Mouse (Mus musculus) midbrain, embryonic 11.5 days (tissue): Measurements from ENCODE around the gene Atp6v1f. TPM values are rescaled to one million over a fixed set of nuclear protein-coding genes. Genes with fewer than 3 reads are reported as not detected.

Experiments
- ATAC-seq: fragments of 200-750 bp; cut with Nextera tagmentation; 2 replicates; pipeline ENCODE4 v1.8.0; 2017; ENCODE audit warnings: moderate TSS enrichment, moderate library complexity; ENCODE audit not compliant: low FRiP score
- DNase-seq: peaks from one replicate; pipeline ENCODE4 v3.0.0; 2015; ENCODE audit warnings: low spot score; ENCODE audit errors: missing footprints
- H3K27ac ChIP-seq: fragments of 300-500 bp; sonication (generic); 2 replicates; pipeline ENCODE4 v1.5.1; 2014; ENCODE audit warnings: low read depth, low read length
- H3K27me3 ChIP-seq: fragments of 300-500 bp; sonication (generic); 2 replicates; pipeline ENCODE4 v1.6.1; 2014; ENCODE audit warnings: mild to moderate bottlenecking, low read length, moderate library complexity, mixed read lengths; ENCODE audit not compliant: control insufficient read depth, insufficient read depth
- H3K36me3 ChIP-seq: fragments of 300-500 bp; sonication (generic); 2 replicates; pipeline ENCODE4 v1.6.1; 2014; ENCODE audit warnings: mild to moderate bottlenecking, low read length, moderate library complexity, mixed read lengths; ENCODE audit not compliant: control insufficient read depth, insufficient read depth
- H3K4me1 ChIP-seq: fragments of 300-500 bp; sonication (generic); 2 replicates; pipeline ENCODE4 v1.6.1; 2014; ENCODE audit warnings: low read length; ENCODE audit not compliant: control insufficient read depth, insufficient read depth
- H3K4me2 ChIP-seq: fragments of 300-500 bp; sonication (generic); 2 replicates; pipeline ENCODE4 v1.6.1; 2014; ENCODE audit warnings: mild to moderate bottlenecking, moderate library complexity
- H3K4me3 ChIP-seq: fragments of 300-500 bp; sonication (generic); 2 replicates; pipeline ENCODE4 v1.5.1; 2014; ENCODE audit warnings: low read depth, low read length
- H3K9ac ChIP-seq: fragments of 300-500 bp; sonication (generic); 2 replicates; pipeline ENCODE4 v1.6.1; 2014; ENCODE audit warnings: low read length
- H3K9me3 ChIP-seq: fragments of 300-500 bp; sonication (generic); 2 replicates; pipeline ENCODE4 v1.6.1; 2016; ENCODE audit warnings: low read length; ENCODE audit not compliant: control insufficient read depth
- WGBS: fragments of 180-500 bp; shearing (Covaris S2); extraction: QIAGEN DNeasy Blood & Tissue Kit; methylation state at CpG from one replicate; pipeline ENCODE4 v1.1.7; 2014; 5-methylcytosine and 5-hydroxymethylcytosine counted together
- polyA plus RNA-seq: library from polyadenylated mRNA; unstranded; fragments of >200 nt; fragmentation: Nextera tagmentation; extraction: Ambion mirVana; gene quantifications from 2 replicates; pipeline ENCODE4 v1.2.1, GENCODE M21; 2014

The Atp6v1f gene
- polyA plus RNA-seq, 1 experiment from 2014 or later, result 199 TPM

GRCm38 (mm10) chr6:29433038-29433803 is 34.3 kb upstream of the Atp6v1f start, which contains the start of gene Flnc:
Gene Flnc, plus strand, starts transcription at chr6:29433256.
- H3K4me3 ChIP-seq, result peak within 1 kb of the TSS; percentile 44
- peaks cover 34% of the 10 kb centered on the region for H3K4me1 ChIP-seq
- no peak within 1 kb of the TSS for H3K27ac ChIP-seq
- DNase-seq, result peak; percentile 94
- H3K27me3 ChIP-seq, result peaks cover 34% of the 10 kb centered on the region
- peak within 1 kb of the TSS; percentile 53 for H3K9ac ChIP-seq
- H3K36me3 ChIP-seq, result no peaks in the 10 kb centered on the region
- peak within 1 kb of the TSS; percentile 74 for H3K4me2 ChIP-seq
- no peaks in the 10 kb centered on the region for H3K9me3 ChIP-seq
- peak; percentile 22 for ATAC-seq
- WGBS, result under 1% methylated on average over 69 of the region's 77 CpGs

DNA sequence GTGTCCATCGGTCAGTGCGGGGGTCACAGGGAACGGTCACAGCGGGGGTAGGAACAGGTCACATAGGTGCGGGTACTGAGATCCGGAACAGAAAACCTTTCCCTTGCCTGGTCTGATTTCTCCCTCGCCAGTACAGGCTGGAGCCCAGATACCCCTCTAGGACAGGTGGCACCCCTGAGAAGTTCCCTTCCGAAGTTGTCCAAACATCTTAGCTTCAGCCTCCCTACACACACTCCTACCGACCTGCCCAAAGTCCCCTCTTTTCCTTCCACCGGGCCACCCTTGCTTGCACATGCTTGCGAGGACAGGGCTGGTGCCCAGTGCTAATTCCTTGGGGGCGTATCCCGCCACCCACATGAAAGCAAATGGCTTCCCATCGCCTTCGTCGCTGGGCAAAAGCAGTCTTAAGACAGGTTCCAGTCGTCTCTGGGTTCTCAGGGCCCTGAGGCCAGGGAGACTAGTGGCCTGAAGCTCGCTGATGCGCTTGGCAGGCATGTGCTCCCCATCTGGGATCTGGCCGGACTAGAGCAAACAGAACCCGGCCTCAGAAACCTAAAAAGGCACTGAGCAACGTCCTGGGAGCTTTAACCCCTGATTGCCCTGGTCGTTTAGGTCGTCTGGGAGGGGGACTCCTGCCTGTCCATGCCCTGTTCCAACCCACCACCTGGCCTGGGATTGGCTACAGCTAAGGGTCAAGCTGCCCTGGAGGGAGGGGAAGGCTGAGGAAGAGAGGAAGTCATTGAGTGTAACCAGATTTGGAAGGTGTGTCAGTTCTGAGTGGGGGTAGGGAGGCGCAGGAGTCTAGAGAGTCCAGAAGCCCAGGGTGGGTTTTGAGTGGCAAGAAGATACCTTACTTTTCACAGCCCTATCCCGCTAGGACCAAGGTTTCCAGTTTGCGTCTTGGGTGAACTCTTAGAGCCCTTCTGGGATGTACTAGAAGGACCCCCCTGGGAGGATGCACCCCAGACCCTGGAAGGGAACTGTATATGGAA is 33.4 kb upstream of the Atp6v1f start:
- DNase-seq (peak; percentile 95), ATAC-seq (0 out of 2 replicates have a peak, but pooled peaks have one; percentile 3)
- H3K27me3 ChIP-seq, result peaks cover 34% of the 10 kb centered on the region
- no peaks in the 10 kb centered on the region for H3K36me3 ChIP-seq
- H3K4me2 ChIP-seq, result peak overlapping the region; percentile 74
- H3K9ac ChIP-seq, result peak overlapping the region; percentile 53; the same call in 1 of the 2 replicates
- H3K4me1 ChIP-seq, result peaks cover 34% of the 10 kb centered on the region
- no peak overlapping the region; the same call in 1 of the 2 replicates for H3K27ac ChIP-seq
- peak overlapping the region; percentile 44 for H3K4me3 ChIP-seq
- H3K9me3 ChIP-seq, result no peaks in the 10 kb centered on the region
- WGBS, result 1% methylated on average over 27 of the region's 27 CpGs

GRCm38 (mm10) chr6:29434911-29435691 is 32.4 kb upstream of the Atp6v1f start:
- ATAC-seq, result peak; percentile 49
- 3% methylated on average over 13 of the region's 13 CpGs for WGBS
- peak overlapping the region; percentile 36 for H3K4me2 ChIP-seq
- peaks cover 34% of the 10 kb centered on the region for H3K4me1 ChIP-seq
- no peaks in the 10 kb centered on the region for H3K9me3 ChIP-seq
- DNase-seq, result peak; percentile 91
- peak overlapping the region; percentile 11 for H3K4me3 ChIP-seq
- peaks cover 34% of the 10 kb centered on the region for H3K27me3 ChIP-seq
- peak overlapping the region; percentile 40; the same call in 1 of the 2 replicates for H3K27ac ChIP-seq
- peak overlapping the region; percentile 49 for H3K9ac ChIP-seq
- no peaks in the 10 kb centered on the region for H3K36me3 ChIP-seq

GRCm38 (mm10) chr6:29435940-29436451 is 31.5 kb upstream of the Atp6v1f start:
- Histone ChIP-seq H3K4me3 (no peak overlapping the region), H3K27me3 (peaks cover 34% of the 10 kb centered on the region), H3K4me1 (peaks cover 34% of the 10 kb centered on the region), H3K9me3 (no peaks in the 10 kb centered on the region), H3K9ac (peak overlapping the region; percentile 40; the same call in 1 of the 2 replicates), H3K4me2 (peak overlapping the region; percentile 36), H3K27ac (peak overlapping the region; percentile 40; the same call in 1 of the 2 replicates), H3K36me3 (no peaks in the 10 kb centered on the region)
- ATAC-seq, result peak; percentile 68
- DNase-seq, result peak; percentile 89
- WGBS, result 11% methylated on average over 6 of the region's 6 CpGs

DNA sequence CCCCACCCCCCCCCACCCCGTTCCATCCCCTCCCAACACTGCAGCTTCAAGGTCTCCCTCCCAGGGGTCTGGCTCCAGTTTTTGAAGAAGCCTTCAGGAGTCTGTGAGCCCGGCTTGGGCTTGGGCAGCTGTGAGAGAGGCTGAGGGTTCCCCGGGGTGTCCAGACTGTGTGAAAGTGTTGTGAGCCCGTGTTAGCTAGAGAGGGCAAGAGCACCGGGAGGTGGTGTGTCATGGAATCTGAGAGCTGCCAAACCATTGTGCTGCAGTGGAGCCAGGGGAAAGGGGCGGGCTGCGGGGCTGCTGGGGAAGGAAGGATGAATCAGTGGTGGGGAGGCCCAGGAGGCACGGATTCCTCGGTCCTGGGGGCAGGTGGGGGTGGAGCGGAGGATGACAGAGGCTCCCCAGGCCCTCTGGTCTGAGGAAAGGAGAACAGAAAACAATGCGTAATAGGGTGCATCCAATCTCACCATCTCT is 31.0 kb upstream of the Atp6v1f start:
- no peaks in the 10 kb centered on the region for H3K36me3 ChIP-seq
- H3K27ac ChIP-seq, result peak overlapping the region; percentile 12; the same call in 1 of the 2 replicates
- H3K9me3 ChIP-seq, result no peaks in the 10 kb centered on the region
- H3K27me3 ChIP-seq, result peaks cover 34% of the 10 kb centered on the region
- peaks cover 34% of the 10 kb centered on the region for H3K4me1 ChIP-seq
- 7% methylated on average over 11 of the region's 11 CpGs for whole genome bisulfite sequencing
- H3K4me2 ChIP-seq, result peak overlapping the region; percentile 36
- peak; percentile 35 for ATAC-seq
- DNase-seq, result no peak
- no peak overlapping the region for H3K4me3 ChIP-seq
- H3K9ac ChIP-seq, result peak overlapping the region; percentile 39; the same call in 1 of the 2 replicates

DNA sequence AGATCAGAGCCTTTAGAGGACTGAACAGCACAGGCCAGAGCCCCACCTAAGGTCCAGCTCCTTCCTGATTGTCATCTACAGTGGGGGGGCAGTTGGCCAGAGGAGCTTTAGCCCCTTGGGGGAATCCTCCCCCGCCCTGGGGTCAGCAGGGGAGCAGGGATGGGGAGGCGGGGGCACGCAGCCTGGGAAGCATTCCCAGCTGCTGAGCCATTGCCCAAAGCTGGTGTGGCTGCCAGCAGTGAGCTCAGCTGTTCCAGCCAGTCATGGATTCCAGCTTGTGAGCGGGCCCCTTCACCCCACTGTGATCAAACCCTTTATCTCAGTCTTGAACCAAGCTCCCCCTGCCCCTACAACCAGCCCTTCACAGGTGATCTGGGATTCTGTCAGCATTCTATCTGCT is 28.3 kb upstream of the Atp6v1f start:
- peaks cover 11% of the 10 kb centered on the region for H3K27me3 ChIP-seq
- no peak for DNase-seq
- no peaks in the 10 kb centered on the region for H3K9me3 ChIP-seq
- H3K4me3 ChIP-seq, result no peak overlapping the region
- H3K27ac ChIP-seq, result no peak overlapping the region
- H3K36me3 ChIP-seq, result no peaks in the 10 kb centered on the region
- no peak overlapping the region for H3K4me2 ChIP-seq
- peaks cover 20% of the 10 kb centered on the region for H3K4me1 ChIP-seq
- WGBS, result 62% methylated on average over 4 of the region's 4 CpGs
- no peak overlapping the region for H3K9ac ChIP-seq
- no peak for ATAC-seq

DNA sequence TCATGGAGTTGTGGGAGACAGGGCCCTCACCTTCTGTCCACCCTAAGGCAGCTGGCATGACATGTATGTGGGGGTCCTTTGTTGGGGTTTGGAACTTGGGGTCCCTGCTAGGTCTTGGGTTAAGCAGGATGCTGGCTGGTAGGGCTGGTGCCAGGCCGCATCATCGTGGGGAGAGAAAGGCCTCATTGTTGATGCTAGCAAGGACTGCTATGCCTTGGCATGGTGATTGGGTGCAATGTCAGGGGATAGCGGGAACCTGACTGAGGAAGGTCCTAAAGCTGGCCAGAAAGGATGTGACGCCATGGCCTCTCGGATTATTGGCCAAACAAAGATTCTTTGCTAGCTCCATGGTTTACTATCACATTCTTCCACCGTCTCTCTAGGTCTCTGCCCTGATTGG is 27.7 kb upstream of the Atp6v1f start:
- Histone ChIP-seq H3K4me1 (peaks cover 19% of the 10 kb centered on the region), H3K9ac (no peak overlapping the region), H3K27ac (no peak overlapping the region), H3K4me3 (no peak overlapping the region), H3K27me3 (peaks cover 5% of the 10 kb centered on the region), H3K9me3 (no peaks in the 10 kb centered on the region), H3K4me2 (no peak overlapping the region), H3K36me3 (no peaks in the 10 kb centered on the region)
- no peak for DNase-seq
- 89% methylated on average over 6 of the region's 6 CpGs for WGBS
- ATAC-seq, result no peak

GRCm38 (mm10) chr6:29444773-29445172 is 22.7 kb upstream of the Atp6v1f start:
- no peak for ATAC-seq
- 75% methylated on average over 11 of the region's 11 CpGs for WGBS
- no peaks in the 10 kb centered on the region for H3K36me3 ChIP-seq
- H3K9ac ChIP-seq, result no peak overlapping the region
- no peaks in the 10 kb centered on the region for H3K4me1 ChIP-seq
- no peak overlapping the region for H3K4me3 ChIP-seq
- DNase-seq, result no peak
- H3K27me3 ChIP-seq, result no peaks in the 10 kb centered on the region
- H3K9me3 ChIP-seq, result no peaks in the 10 kb centered on the region
- H3K27ac ChIP-seq, result no peak overlapping the region
- H3K4me2 ChIP-seq, result no peak overlapping the region
